Mouse (Mus musculus) midbrain, embryonic 10.5 days (tissue): ENCODE data around the gene Slc25a51. TPM values are rescaled to one million over a fixed set of nuclear protein-coding genes. Genes with fewer than 3 reads are reported as not detected.
"Not testable (repeated sequence)": the region's sequence is repeated elsewhere in the genome, so short reads cannot be mapped to it uniquely, and the experiment has no call there.

Experiments used
- DNase-seq: peaks from one replicate; pipeline ENCODE4 v3.0.0-alpha.2; 2017; ENCODE audit warnings: low spot score
- H3K27ac ChIP-seq: fragments of 300-500 bp; sonication (generic); replicated peaks from 2 replicates; pipeline ENCODE4 v1.5.1; 2016; ENCODE audit warnings: mild to moderate bottlenecking
- H3K27me3 ChIP-seq: fragments of 300-500 bp; sonication (generic); 2 replicates; pipeline ENCODE4 v1.6.1; 2016; ENCODE audit warnings: low read depth, mild to moderate bottlenecking; ENCODE audit not compliant: poor library complexity, severe bottlenecking
- H3K36me3 ChIP-seq: fragments of 300-500 bp; sonication (generic); 2 replicates; pipeline ENCODE4 v1.6.1; 2016; ENCODE audit warnings: mild to moderate bottlenecking, moderate library complexity
- H3K4me1 ChIP-seq: fragments of 300-500 bp; sonication (generic); 2 replicates; pipeline ENCODE4 v1.6.1; 2016
- H3K4me3 ChIP-seq: fragments of 300-500 bp; sonication (generic); 2 replicates; pipeline ENCODE4 v1.5.1; 2016; ENCODE audit warnings: mild to moderate bottlenecking, moderate library complexity
- H3K9me3 ChIP-seq: fragments of 300-500 bp; sonication (generic); replicated peaks from 2 replicates; pipeline ENCODE4 v1.6.1; 2016; ENCODE audit warnings: mild to moderate bottlenecking
- WGBS: fragments of 180-500 bp; shearing (Covaris S2); methylation state at CpG from one replicate; pipeline ENCODE4 v1.1.7; 2016; 5-methylcytosine and 5-hydroxymethylcytosine counted together
- microRNA-seq: library from miRNA; unstranded; fragments of <30 nt; microRNA quantifications from one replicate; pipeline ENCODE4, GENCODE M21; 2017
- polyA plus RNA-seq: library from polyadenylated mRNA; unstranded; fragments of >200 nt; fragmentation: Nextera tagmentation; extraction: Ambion mirVana; gene quantifications from 2 replicates; pipeline ENCODE4 v1.2.1, GENCODE M21; 2016

The Slc25a51 gene
- polyA plus RNA-seq, 1 experiment from 2014 or later: 80.1 TPM

DNA sequence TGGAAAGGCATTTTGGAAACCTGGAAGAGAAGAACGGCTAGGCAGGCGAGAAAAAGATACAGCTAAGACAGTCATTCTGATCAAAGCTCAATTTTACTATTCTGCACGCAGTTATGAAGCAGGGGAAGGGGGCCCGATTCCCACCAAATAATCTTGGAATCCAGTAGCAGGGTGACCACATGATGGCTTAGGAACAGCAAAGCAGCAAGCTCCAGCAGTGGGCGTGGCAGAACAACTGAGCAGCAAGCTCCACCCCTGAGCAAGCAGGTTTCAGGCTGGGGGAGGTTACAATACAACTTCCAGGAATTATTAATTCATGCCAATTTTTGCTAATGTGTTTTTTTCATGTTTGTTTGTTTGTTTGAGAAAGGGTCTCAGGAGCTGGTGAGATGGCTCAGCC is 21.3 kb downstream of the Slc25a51 start:
- WGBS: 91% methylated on average over 5 of the region's 5 CpGs

DNA sequence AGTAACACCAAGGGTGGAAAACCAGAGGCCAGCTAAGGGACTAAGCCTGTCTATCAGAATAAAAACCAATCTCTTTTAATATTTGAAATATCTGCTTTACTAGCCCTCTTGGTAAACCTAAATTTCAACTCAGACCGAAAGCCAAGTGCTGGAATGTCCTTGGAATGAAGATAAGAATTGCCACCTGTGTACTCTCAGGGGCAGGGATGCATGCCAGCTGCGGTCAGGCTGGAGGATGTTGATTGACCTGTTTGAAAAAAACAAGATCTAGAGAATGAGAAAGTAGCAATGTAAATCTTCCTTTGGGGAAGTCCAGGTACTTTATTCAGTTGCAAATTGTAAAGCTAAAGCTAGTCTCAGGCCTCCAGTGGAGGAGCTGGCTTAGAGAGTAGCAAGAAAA is 26.4 kb downstream of the Slc25a51 start:
- WGBS: 80% methylated on average over 2 of the region's 2 CpGs
- not testable (repeated sequence) for H3K27me3 ChIP-seq, DNase-seq, H3K4me1 ChIP-seq, H3K27ac ChIP-seq, H3K36me3 ChIP-seq, H3K9me3 ChIP-seq, H3K4me3 ChIP-seq

More for the DNA sequence above, 21.3 kb downstream of the Slc25a51 start:
- H3K27ac ChIP-seq, H3K36me3 ChIP-seq, H3K27me3 ChIP-seq, H3K4me3 ChIP-seq, H3K9me3 ChIP-seq, H3K4me1 ChIP-seq, DNase-seq: not testable (repeated sequence)

DNA sequence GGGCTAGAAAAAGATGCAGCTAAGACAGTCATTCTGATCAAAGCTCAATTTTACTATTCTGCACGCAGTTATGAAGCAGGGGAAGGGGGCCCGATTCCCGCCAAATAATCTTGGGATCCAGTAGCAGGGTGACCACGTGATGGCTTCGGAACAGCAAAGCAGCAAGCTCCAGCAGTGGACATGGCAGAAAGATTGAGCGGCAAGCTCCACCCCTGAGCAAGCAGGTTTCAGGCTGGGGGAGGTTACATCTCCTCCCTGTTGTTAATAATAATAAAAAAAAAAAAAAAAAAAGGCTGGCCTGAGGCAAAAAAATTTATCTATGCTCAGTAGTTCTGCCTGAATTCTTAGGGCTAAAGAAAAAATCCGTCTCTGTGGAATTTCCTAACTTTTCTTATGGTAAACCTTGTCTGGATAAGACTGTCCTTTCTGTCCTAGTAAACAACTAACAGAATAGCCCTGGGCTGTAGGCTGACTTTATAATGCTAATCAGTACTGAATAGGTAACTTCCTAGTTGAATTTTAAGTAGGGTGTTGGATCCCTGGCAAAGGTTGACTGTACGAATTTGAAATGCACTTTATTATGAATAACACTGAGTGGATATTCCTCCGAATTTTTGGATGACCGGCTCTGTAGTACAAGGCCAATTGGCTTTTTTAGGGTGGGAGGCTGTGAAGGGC is 27.5 kb downstream of the Slc25a51 start:
- DNase-seq, H3K4me3 ChIP-seq, H3K27me3 ChIP-seq, H3K4me1 ChIP-seq, H3K27ac ChIP-seq, H3K9me3 ChIP-seq: not testable (repeated sequence)
- WGBS: 90% methylated on average over 10 of the region's 10 CpGs
- peaks cover 20% of the 10 kb centered on the region for H3K36me3 ChIP-seq

DNA sequence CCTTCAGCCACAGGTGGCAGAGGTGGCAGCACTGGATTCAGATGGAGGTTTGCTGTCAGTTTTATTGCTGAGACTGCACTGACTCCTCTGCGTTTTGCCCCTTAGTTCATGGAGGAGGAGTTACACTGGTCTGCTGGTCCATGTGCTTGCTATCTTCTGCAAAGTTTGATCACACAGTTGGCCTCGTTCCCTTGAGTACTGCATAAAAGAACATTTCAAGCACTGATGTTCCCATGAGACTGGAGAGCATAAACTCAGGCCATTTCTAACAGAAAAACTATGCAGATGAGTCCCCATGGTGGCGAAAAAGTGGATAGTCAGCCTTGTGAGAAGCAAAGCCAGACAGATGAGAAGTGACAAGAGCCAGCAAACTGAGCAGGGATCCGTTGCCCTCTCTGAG is 32.0 kb downstream of the Slc25a51 start:
- H3K27me3 ChIP-seq: no peaks in the 10 kb centered on the region
- H3K9me3 ChIP-seq: no peaks in the 10 kb centered on the region
- H3K36me3 ChIP-seq: peaks cover 63% of the 10 kb centered on the region
- H3K4me3 ChIP-seq: no peak overlapping the region
- 87% methylated on average over 4 of the region's 4 CpGs for WGBS
- no peaks in the 10 kb centered on the region for H3K4me1 ChIP-seq
- H3K27ac ChIP-seq: no peak overlapping the region
- no peak for DNase-seq

DNA sequence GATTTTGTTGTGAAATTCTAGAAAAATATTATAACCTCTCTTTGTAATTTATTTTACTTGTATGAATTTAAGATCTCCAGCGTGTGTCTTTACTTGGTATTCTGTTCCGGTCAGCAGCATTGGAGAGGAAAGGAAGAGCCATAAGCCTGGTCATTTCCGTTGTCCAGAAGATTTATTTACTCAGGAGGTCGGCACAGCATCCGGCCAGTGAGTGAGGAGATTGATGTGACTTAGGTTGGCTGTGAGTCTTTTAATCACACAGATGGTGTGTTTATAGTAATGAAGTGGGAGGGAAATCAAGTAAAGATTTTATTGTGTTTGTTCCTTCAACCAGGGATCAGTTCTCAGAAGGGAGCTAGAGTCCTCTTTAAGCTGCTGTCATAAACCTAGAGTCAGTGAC is 33.7 kb downstream of the Slc25a51 start:
- DNase-seq: no peak
- H3K27ac ChIP-seq: no peak overlapping the region
- peaks cover 78% of the 10 kb centered on the region for H3K36me3 ChIP-seq
- H3K27me3 ChIP-seq: no peaks in the 10 kb centered on the region
- H3K4me3 ChIP-seq: no peak overlapping the region
- no peaks in the 10 kb centered on the region for H3K9me3 ChIP-seq
- H3K4me1 ChIP-seq: no peaks in the 10 kb centered on the region
- WGBS: 97% methylated on average over 5 of the region's 5 CpGs

DNA sequence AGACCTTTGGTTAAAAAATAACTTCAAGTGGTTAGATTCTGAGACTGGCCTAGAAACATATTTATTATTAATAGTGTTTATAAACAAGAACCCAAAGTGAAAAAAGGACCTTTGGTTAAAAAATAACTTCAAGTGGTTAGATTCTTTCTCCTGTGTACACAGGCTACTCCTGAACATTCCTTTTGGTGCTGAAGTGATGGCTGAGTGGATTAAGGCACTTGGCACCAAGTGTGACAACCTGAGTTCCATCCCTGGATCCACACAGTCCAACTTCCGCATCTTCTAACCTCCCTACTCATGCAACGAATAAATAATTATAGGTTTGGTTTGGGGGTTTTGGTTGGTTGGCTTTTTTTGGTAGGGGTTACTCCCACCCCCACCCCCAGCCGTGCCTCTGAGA is 37.3 kb downstream of the Slc25a51 start:
- Histone ChIP-seq H3K4me3 (no peak overlapping the region), H3K36me3 (peaks cover 71% of the 10 kb centered on the region), H3K4me1 (no peaks in the 10 kb centered on the region), H3K9me3 (no peaks in the 10 kb centered on the region), H3K27me3 (no peaks in the 10 kb centered on the region), H3K27ac (no peak overlapping the region)
- no peak for DNase-seq
- WGBS: 91% methylated on average over 3 of the region's 3 CpGs

DNA sequence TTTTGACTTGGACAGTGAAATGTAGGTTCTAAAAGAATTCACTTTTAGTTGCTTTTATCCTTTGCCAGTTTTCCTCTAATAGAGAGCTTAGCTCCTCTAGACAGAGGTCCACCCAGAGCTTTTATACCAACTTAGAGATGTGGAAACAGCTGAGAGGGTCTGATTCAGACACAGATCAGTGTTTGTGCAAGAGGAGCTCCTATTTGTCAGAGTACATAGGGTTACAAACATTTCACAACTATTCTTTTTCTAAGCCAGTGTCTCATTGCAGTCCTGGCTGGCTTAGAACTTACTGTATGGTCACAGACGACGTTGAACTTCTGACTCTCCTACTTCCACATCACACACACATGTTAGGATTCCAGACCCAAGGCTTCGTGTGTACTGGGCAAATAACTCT is 51.9 kb downstream of the Slc25a51 start:
- H3K4me1 ChIP-seq: no peaks in the 10 kb centered on the region
- no peak overlapping the region for H3K27ac ChIP-seq
- WGBS: 91% methylated on average over 3 of the region's 3 CpGs
- no peaks in the 10 kb centered on the region for H3K27me3 ChIP-seq
- peaks cover 40% of the 10 kb centered on the region for H3K36me3 ChIP-seq
- H3K9me3 ChIP-seq: no peaks in the 10 kb centered on the region
- no peak for DNase-seq
- no peak overlapping the region for H3K4me3 ChIP-seq

Small RNA genes lying within 50 kb of the gene (microRNA-seq; reads per million reads assigned to microRNA genes)
- gene Gm25692: not detected

Other genes with a start within 250 kb of the Slc25a51 start
- 0.90 and 1.5 TPM in 2 replicates for gene Frmpd1, start 223.9 kb downstream of the Slc25a51 start, polyA plus RNA-seq
- gene Trmt10b, start 111.6 kb downstream of the Slc25a51 start, polyA plus RNA-seq: 19.3 and 20.7 TPM in 2 replicates
- 7.7 and 8.1 TPM in 2 replicates for gene Dcaf10, start 66.7 kb downstream of the Slc25a51 start, polyA plus RNA-seq
- 113 and 121 TPM in 2 replicates for gene Exosc3, start 66.0 kb downstream of the Slc25a51 start, polyA plus RNA-seq
- gene Shb, start 123.7 kb upstream of the Slc25a51 start, polyA plus RNA-seq: 1.2 and 2.5 TPM in 2 replicates